Mouse (Mus musculus) inflammation-experienced regulatory T-cells (primary cell): ENCODE data around the gene Ulk3. TPM values are rescaled to one million over a fixed set of nuclear protein-coding genes. Genes with fewer than 3 reads are reported as not detected.

Source experiments
- polyA plus RNA-seq, 2 experiments: library from polyadenylated mRNA; unstranded; fragments of 100-300 nt; shearing (Covaris generic); gene quantifications; one replicate each; pipeline ENCODE4 v1.2.1; 2017

Gene Ulk3
- polyA plus RNA-seq: 100 to 1,000 TPM in 1 of 2 experiments, 10 to 100 TPM in 1; 82.7 to 102 TPM

GRCm38 (mm10) chr9:57589224-57590126 lies at the start of gene Ulk3:
Gene Ulk3 (plus strand): TSS chr9:57589452.

GRCm38 (mm10) chr9:57552139-57552887 lies 36.9 kb upstream of the Ulk3 start, which contains the start of gene Mpi:
Gene Mpi (minus strand): TSS chr9:57552763.

GRCm38 (mm10) chr9:57560861-57561710 lies 28.2 kb upstream of the Ulk3 start, which contains the start of gene Scamp2:
Gene Scamp2 (plus strand): TSS chr9:57560943.

GRCm38 (mm10) chr9:57606139-57606851 lies 17.0 kb downstream of the Ulk3 start, which contains the start of gene Cplx3:
Gene Cplx3 (minus strand): TSS chr9:57606281.

GRCm38 (mm10) chr9:57620674-57621073 lies 31.4 kb downstream of the Ulk3 start, which contains the start of gene Lman1l:
Gene Lman1l (minus strand): TSS chr9:57620774.

Other genes starting within 250 kb of the Ulk3 start
- gene Ppcdc, start 149.3 kb upstream of the Ulk3 start, polyA plus RNA-seq: 100 to 1,000 TPM; 114 to 157 TPM
- 1 to 10 TPM in 1 of 2 experiments, under 1 TPM in 1; 0.40 to 2.3 TPM for gene Scamp5, start 121.4 kb upstream of the Ulk3 start, polyA plus RNA-seq
- gene Rpp25, start 85.4 kb upstream of the Ulk3 start, polyA plus RNA-seq: 1 to 10 TPM in 1 of 2 experiments, under 1 TPM in 1; 0.51 to 3.2 TPM
- 100 to 1,000 TPM; 260 to 294 TPM for gene Cox5a, start 68.2 kb upstream of the Ulk3 start, polyA plus RNA-seq
- gene Fam219b, start 51.9 kb upstream of the Ulk3 start, polyA plus RNA-seq: 10 to 100 TPM; 22.1 to 26.9 TPM
- gene Mpi, start 36.7 kb upstream of the Ulk3 start, polyA plus RNA-seq: 10 to 100 TPM; 17.6 to 21.5 TPM
- gene Scamp2, start 28.5 kb upstream of the Ulk3 start, polyA plus RNA-seq: 100 to 1,000 TPM in 1 of 2 experiments, 10 to 100 TPM in 1; 91.1 to 103 TPM
- gene Cplx3, start 16.8 kb downstream of the Ulk3 start, polyA plus RNA-seq: not detected
- gene Lman1l, start 31.3 kb downstream of the Ulk3 start, polyA plus RNA-seq: not detected
- 100 to 1,000 TPM; 182 to 188 TPM for gene Csk, start 64.2 kb downstream of the Ulk3 start, polyA plus RNA-seq
- gene Cyp1a2, start 94.3 kb downstream of the Ulk3 start, polyA plus RNA-seq: not detected
- not detected for gene Cyp1a1, start 98.5 kb downstream of the Ulk3 start, polyA plus RNA-seq
- 10 to 100 TPM; 35.0 to 39.6 TPM for gene Edc3, start 119.1 kb downstream of the Ulk3 start, polyA plus RNA-seq
- 100 to 1,000 TPM; 117 to 167 TPM for gene Clk3, start 176.4 kb downstream of the Ulk3 start, polyA plus RNA-seq
- gene Arid3b, start 247.3 kb downstream of the Ulk3 start, polyA plus RNA-seq: 10 to 100 TPM; 40.2 to 59.5 TPM